Mouse (Mus musculus) gastrocnemius, postnatal 10 days (tissue): ENCODE results near the gene Bud31. TPM values are rescaled to one million over a fixed set of nuclear protein-coding genes. Genes with fewer than 3 reads are reported as not detected.

Experiments
- total RNA-seq, 2 experiments: library from RNA; stranded (reverse); gene quantifications; 2 replicates each; pipeline ENCODE4 v1.2.3; 2021

The Bud31 gene
- total RNA-seq, 2 experiments from 2014 or later, result 66.9 to 70.9 TPM

Other genes with a start within 250 kb of the Bud31 start
- 10 to 100 TPM; 15.7 to 20.2 TPM for gene Smurf1, start 174.5 kb upstream of the Bud31 start, total RNA-seq
- not detected for gene Gm4871, start 107.6 kb upstream of the Bud31 start, total RNA-seq
- not detected for gene 1700018F24Rik, start 97.4 kb upstream of the Bud31 start, total RNA-seq
- 10 to 100 TPM; 42.7 to 43.7 TPM for gene Arpc1a, start 56.5 kb upstream of the Bud31 start, total RNA-seq
- gene Kpna7, start 56.3 kb upstream of the Bud31 start, total RNA-seq, result not detected
- gene Arpc1b, start 26.1 kb upstream of the Bud31 start, total RNA-seq, result 10 to 100 TPM; 78.4 to 98.3 TPM
- gene Pdap1, start 124 bp upstream of the Bud31 start, total RNA-seq, result 10 to 100 TPM; 70.6 to 74.2 TPM
- 10 to 100 TPM in 1 of 2 experiments, 1 to 10 TPM in 1; 9.9 to 11.0 TPM for gene Ptcd1, start 26.7 kb downstream of the Bud31 start, total RNA-seq
- gene Cpsf4, start 26.9 kb downstream of the Bud31 start, total RNA-seq, result 10 to 100 TPM; 11.6 to 13.8 TPM
- 100 to 1,000 TPM; 566 to 668 TPM for gene Atp5j2, start 51.7 kb downstream of the Bud31 start, total RNA-seq
- gene Zkscan14, start 61.5 kb downstream of the Bud31 start, total RNA-seq, result 1 to 10 TPM; 6.1 to 6.6 TPM
- 1 to 10 TPM; 7.7 to 9.9 TPM for gene Zkscan5, start 64.2 kb downstream of the Bud31 start, total RNA-seq
- 10 to 100 TPM; 13.7 to 16.9 TPM for gene Zfp655, start 91.4 kb downstream of the Bud31 start, total RNA-seq
- gene Zscan25, start 140.1 kb downstream of the Bud31 start, total RNA-seq, result 10 to 100 TPM; 10.9 to 12.0 TPM
- gene Cyp3a57, start 204.9 kb downstream of the Bud31 start, total RNA-seq, result not detected